ENCODE assay signal across 8 mouse cellular contexts in genomic region chr11:76494360-76495126, GRCm38 (mm10).
A peak's percentile ranks its signal among the peaks of the same experiment; 100 is the strongest.
DNase-seq lines count a peak whose midpoint lies in the region; ATAC-seq and TF ChIP-seq lines count a peak whose summit lies in the region.

No protein-coding gene starts in this region.

- no peak for TF ChIP-seq CTCF in kidney, postnatal 0 days (IDR thresholded peaks at IDR 0.05; ENCODE audit: low read depth)

- H3K9ac ChIP-seq in embryonic facial prominence, embryonic 15.5 days = peak overlapping the region; percentile 66
- peak overlapping the region; percentile 93 for H3K9ac ChIP-seq in heart, embryonic 13.5 days
- H3K9ac ChIP-seq in kidney, postnatal 0 days (ENCODE audit: low read depth, low read length) = peak overlapping the region; percentile 76
- H3K9ac ChIP-seq in liver, embryonic 13.5 days = peak overlapping the region; percentile 68

- peak overlapping the region; percentile 83 for H3K4me2 ChIP-seq in embryonic facial prominence, embryonic 15.5 days (replicated peaks)
- peak overlapping the region; percentile 89 for H3K4me2 ChIP-seq in heart, embryonic 13.5 days
- H3K4me2 ChIP-seq in kidney, postnatal 0 days (ENCODE audit: low read length) = peak overlapping the region; percentile 76
- peak overlapping the region; percentile 72 for H3K4me2 ChIP-seq in liver, embryonic 13.5 days

- peaks cover 71% of the 10 kb centered on the region for H3K4me1 ChIP-seq in embryonic facial prominence, embryonic 15.5 days
- H3K4me1 ChIP-seq in heart, embryonic 13.5 days = peaks cover 85% of the 10 kb centered on the region
- peaks cover 21% of the 10 kb centered on the region for H3K4me1 ChIP-seq in kidney, postnatal 0 days (replicated peaks; ENCODE audit: insufficient read depth, low read length)
- H3K4me1 ChIP-seq in liver, embryonic 13.5 days (replicated peaks) = peaks cover 12% of the 10 kb centered on the region

- peak overlapping the region; percentile 98 for H3K27ac ChIP-seq in embryonic facial prominence, embryonic 15.5 days (replicated peaks)
- peak overlapping the region; percentile 99 for H3K27ac ChIP-seq in heart, embryonic 13.5 days (replicated peaks)
- peak overlapping the region; percentile 88 for H3K27ac ChIP-seq in kidney, postnatal 0 days
- H3K27ac ChIP-seq in liver, embryonic 13.5 days = peak overlapping the region; percentile 70

- H3K4me3 ChIP-seq in embryonic facial prominence, embryonic 15.5 days (replicated peaks) = peak overlapping the region; percentile 72
- peak overlapping the region; percentile 78 for H3K4me3 ChIP-seq in heart, embryonic 13.5 days
- H3K4me3 ChIP-seq in kidney, postnatal 0 days (replicated peaks; ENCODE audit: low read depth, low read length) = peak overlapping the region; percentile 65
- peak overlapping the region; percentile 62 for H3K4me3 ChIP-seq in liver, embryonic 13.5 days (replicated peaks)

- peak; percentile 91 for DNase-seq in 3134 (ENCODE audit: extremely low read depth, insufficient read length, low spot score)
- peak; percentile 91 for DNase-seq in adrenal gland, postnatal 25 days
- DNase-seq in kidney, postnatal 0 days (ENCODE audit: low spot score) = peak; percentile 82
- peak; percentile 16 for DNase-seq in liver, embryonic 13.5 days
- DNase-seq in naive thymus-derived CD4-positive, alpha-beta T cell, adult 2 months (ENCODE audit: low read depth) = peak; percentile 69
- peak; percentile 61 for DNase-seq in splenic B cell, adult 2 months (ENCODE audit: low read depth, low spot score)

- peak; percentile 74 for ATAC-seq in embryonic facial prominence, embryonic 15.5 days (ENCODE audit: insufficient number of reproducible peaks, low FRiP score, low TSS enrichment, low read depth)
- peak; percentile 48; the same call in 1 of the 2 replicates for ATAC-seq in heart, embryonic 13.5 days (ENCODE audit: extremely low read depth, insufficient number of reproducible peaks, low FRiP score, low TSS enrichment)
- ATAC-seq in kidney, postnatal 0 days (replicated peaks; ENCODE audit: low FRiP score, low read depth) = peak; percentile 60
- peak; percentile 32; the same call in 1 of the 2 replicates for ATAC-seq in liver, embryonic 13.5 days (ENCODE audit: low read depth)

- under 1% methylated on average over 56 of the region's 67 CpGs for WGBS in embryonic facial prominence, embryonic 15.5 days
- WGBS in heart, embryonic 13.5 days = under 1% methylated on average over 56 of the region's 67 CpGs
- under 1% methylated on average over 46 of the region's 67 CpGs for WGBS in kidney, postnatal 0 days
- under 1% methylated on average over 60 of the region's 67 CpGs for WGBS in liver, embryonic 13.5 days (ENCODE audit: insufficient replicate concordance)

- H3K36me3 ChIP-seq in embryonic facial prominence, embryonic 15.5 days = no peaks in the 10 kb centered on the region
- H3K36me3 ChIP-seq in heart, embryonic 13.5 days = no peaks in the 10 kb centered on the region
- H3K36me3 ChIP-seq in kidney, postnatal 0 days (ENCODE audit: insufficient read depth, low read length) = no peaks in the 10 kb centered on the region
- H3K36me3 ChIP-seq in liver, embryonic 13.5 days = no peaks in the 10 kb centered on the region
- no peaks in the 10 kb centered on the region for H3K36me3 ChIP-seq in splenic B cell, adult 2 months (ENCODE audit: control insufficient read depth, insufficient read depth, low read length, poor library complexity, severe bottlenecking)

- no peaks in the 10 kb centered on the region for H3K27me3 ChIP-seq in embryonic facial prominence, embryonic 15.5 days
- no peaks in the 10 kb centered on the region for H3K27me3 ChIP-seq in heart, embryonic 13.5 days (replicated peaks)
- H3K27me3 ChIP-seq in kidney, postnatal 0 days (ENCODE audit: insufficient read depth, low read length) = no peaks in the 10 kb centered on the region
- peaks cover 31% of the 10 kb centered on the region for H3K27me3 ChIP-seq in liver, embryonic 13.5 days
- H3K27me3 ChIP-seq in splenic B cell, adult 2 months (ENCODE audit: control insufficient read depth, insufficient read depth, low read length, poor library complexity, severe bottlenecking) = no peaks in the 10 kb centered on the region

- no peaks in the 10 kb centered on the region for H3K9me3 ChIP-seq in embryonic facial prominence, embryonic 15.5 days (replicated peaks)
- H3K9me3 ChIP-seq in heart, embryonic 13.5 days = no peaks in the 10 kb centered on the region
- H3K9me3 ChIP-seq in kidney, postnatal 0 days (replicated peaks; ENCODE audit: low read length) = no peaks in the 10 kb centered on the region
- H3K9me3 ChIP-seq in liver, embryonic 13.5 days (replicated peaks) = no peaks in the 10 kb centered on the region

Comparison
In these comparisons a context has a peak if more than half of its experiments do, and no peak if none do; other contexts are left out.
1. Peak in every context shown above with its lines: DNase-seq, ATAC-seq, H3K4me3 ChIP-seq and H3K27ac ChIP-seq.
2. DNase-seq: peak in every context shown above with its lines; median percentile 91 in 3134; 91 in adrenal gland, postnatal 25 days; 82 in kidney, postnatal 0 days; 69 in naive thymus-derived CD4-positive, alpha-beta T cell, adult 2 months; 61 in splenic B cell, adult 2 months; 16 in liver, embryonic 13.5 days.